Mouse (Mus musculus) liver, embryonic 12.5 days (tissue): ENCODE data around the gene Nedd1. TPM values are rescaled to one million over a fixed set of nuclear protein-coding genes. Genes with fewer than 3 reads are reported as not detected.

Experiments used
- ATAC-seq: fragments of 200-750 bp; cut with Nextera tagmentation; 2 replicates; pipeline ENCODE4 v1.8.0; 2017; ENCODE audit warnings: moderate number of reproducible peaks, mild to moderate bottlenecking, moderate library complexity
- H3K27ac ChIP-seq: fragments of 300-500 bp; sonication (generic); 2 replicates; pipeline ENCODE4 v1.5.1; 2016; ENCODE audit warnings: mild to moderate bottlenecking
- H3K27me3 ChIP-seq: fragments of 300-500 bp; sonication (generic); replicated peaks from 2 replicates; pipeline ENCODE4 v1.6.1; 2016; ENCODE audit warnings: mild to moderate bottlenecking, moderate library complexity
- H3K36me3 ChIP-seq: fragments of 300-500 bp; sonication (generic); 2 replicates; pipeline ENCODE4 v1.6.1; 2016; ENCODE audit warnings: mild to moderate bottlenecking, moderate library complexity
- H3K4me1 ChIP-seq: fragments of 300-500 bp; sonication (generic); 2 replicates; pipeline ENCODE4 v1.6.1; 2016
- H3K4me2 ChIP-seq: fragments of 300-500 bp; sonication (generic); 2 replicates; pipeline ENCODE4 v1.6.1; 2016; ENCODE audit warnings: mild to moderate bottlenecking, moderate library complexity
- H3K4me3 ChIP-seq: fragments of 300-500 bp; sonication (generic); 2 replicates; pipeline ENCODE4 v1.5.1; 2016; ENCODE audit warnings: mild to moderate bottlenecking, moderate library complexity
- H3K9ac ChIP-seq: fragments of 300-500 bp; sonication (generic); 2 replicates; pipeline ENCODE4 v1.6.1; 2016; ENCODE audit warnings: mild to moderate bottlenecking, moderate library complexity
- H3K9me3 ChIP-seq: fragments of 300-500 bp; sonication (generic); replicated peaks from 2 replicates; pipeline ENCODE4 v1.6.1; 2016; ENCODE audit warnings: mild to moderate bottlenecking, moderate library complexity
- WGBS: fragments of 180-500 bp; shearing (Covaris S2); methylation state at CpG from one replicate; pipeline ENCODE4 v1.1.7; 2016; ENCODE audit not compliant: insufficient replicate concordance; 5-methylcytosine and 5-hydroxymethylcytosine counted together
- polyA plus RNA-seq: library from polyadenylated mRNA; unstranded; fragments of >200 nt; fragmentation: Nextera tagmentation; extraction: Ambion mirVana; gene quantifications from 2 replicates; pipeline ENCODE4 v1.2.1, GENCODE M21; 2016

Gene Nedd1
- polyA plus RNA-seq: 34.6 and 35.3 TPM in 2 replicates

- Histone ChIP-seq H3K4me3 (peak within 1 kb of the TSS; percentile 88), H3K27ac (peak within 1 kb of the TSS; percentile 95), H3K27me3 (no peaks in the 10 kb centered on the region), H3K9ac (peak within 1 kb of the TSS; percentile 93), H3K36me3 (peaks cover 22% of the 10 kb centered on the region), H3K9me3 (0 out of 2 replicates have a peak, but pooled peaks cover 5% of the 10 kb centered on the region), H3K4me1 (peaks cover 34% of the 10 kb centered on the region), H3K4me2 (peak within 1 kb of the TSS; percentile 78)
- WGBS: under 1% methylated on average over 57 of the region's 57 CpGs
- peak; percentile 98 for ATAC-seq
Observed at GRCm38 (mm10) chr10:92721771-92722619, at the start of gene Nedd1. Gene Nedd1, minus strand, starts transcription at chr10:92722420.

DNA sequence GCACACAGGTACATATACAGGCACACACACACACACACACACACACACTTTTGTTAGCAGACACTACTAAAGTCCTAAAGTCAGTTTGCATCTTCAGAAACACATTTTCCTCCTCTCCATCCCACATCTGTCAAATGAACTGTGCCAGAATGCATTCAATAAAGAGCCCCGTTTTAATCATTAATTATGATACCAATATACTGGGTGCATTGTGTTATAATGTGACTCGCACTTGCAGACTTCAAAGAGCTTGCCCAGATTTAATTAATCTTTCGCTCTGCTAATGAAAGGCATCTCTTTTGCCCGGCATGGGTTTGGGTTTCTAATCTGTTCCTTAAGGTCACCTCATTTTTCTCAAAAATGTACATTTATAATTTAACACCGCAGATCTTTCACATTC, 32.1 kb upstream of the Nedd1 start:
- Histone ChIP-seq H3K9me3 (0 out of 2 replicates have a peak, but pooled peaks cover 7% of the 10 kb centered on the region), H3K36me3 (no peaks in the 10 kb centered on the region), H3K27ac (no peak overlapping the region), H3K4me2 (no peak overlapping the region), H3K4me3 (no peak overlapping the region), H3K4me1 (no peaks in the 10 kb centered on the region), H3K27me3 (no peaks in the 10 kb centered on the region), H3K9ac (no peak overlapping the region)
- ATAC-seq: no peak
- WGBS: 78% methylated on average over 5 of the region's 5 CpGs

DNA sequence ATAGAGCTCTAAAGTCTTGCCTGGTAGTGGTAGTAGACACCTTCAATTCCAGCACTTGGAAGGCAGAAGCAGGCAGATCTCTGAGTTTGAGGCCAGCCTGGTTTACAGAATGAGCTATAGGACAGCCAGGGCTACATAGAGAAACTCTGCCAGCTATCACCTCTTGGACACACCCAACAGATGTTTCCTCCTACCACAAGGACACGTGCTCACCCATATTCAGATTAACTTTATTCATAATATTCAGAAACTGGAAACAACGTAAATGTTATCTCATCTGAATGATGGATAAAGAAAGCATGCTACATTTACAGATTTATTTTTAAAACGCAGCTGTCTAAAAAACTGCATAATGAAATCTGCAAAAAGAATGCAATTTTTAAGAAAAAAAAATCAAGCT, 8.1 kb upstream of the Nedd1 start:
- 56% methylated on average over 3 of the region's 3 CpGs for WGBS
- ATAC-seq: no peak
- no peak overlapping the region for H3K4me2 ChIP-seq
- H3K4me3 ChIP-seq: no peak overlapping the region
- H3K9ac ChIP-seq: no peak overlapping the region
- H3K4me1 ChIP-seq: no peaks in the 10 kb centered on the region
- 0 out of 2 replicates have a peak, but pooled peaks cover 2% of the 10 kb centered on the region for H3K9me3 ChIP-seq
- H3K27ac ChIP-seq: no peak overlapping the region
- no peaks in the 10 kb centered on the region for H3K27me3 ChIP-seq
- no peaks in the 10 kb centered on the region for H3K36me3 ChIP-seq

GRCm38 (mm10) chr10:92728723-92729122, 6.5 kb upstream of the Nedd1 start:
- no peaks in the 10 kb centered on the region for H3K4me1 ChIP-seq
- H3K27ac ChIP-seq: no peak overlapping the region
- H3K36me3 ChIP-seq: no peaks in the 10 kb centered on the region
- WGBS: 55% methylated on average over 3 of the region's 3 CpGs
- no peaks in the 10 kb centered on the region for H3K27me3 ChIP-seq
- no peak overlapping the region for H3K4me2 ChIP-seq
- H3K9me3 ChIP-seq: 0 out of 2 replicates have a peak, but pooled peaks cover 5% of the 10 kb centered on the region
- H3K9ac ChIP-seq: no peak overlapping the region
- ATAC-seq: no peak
- no peak overlapping the region for H3K4me3 ChIP-seq

GRCm38 (mm10) chr10:92722620-92722988, 384 bp upstream of the Nedd1 start:
- 44% methylated on average over 5 of the region's 5 CpGs for WGBS
- H3K9me3 ChIP-seq: 0 out of 2 replicates have a peak, but pooled peaks cover 5% of the 10 kb centered on the region
- no peak for ATAC-seq

GRCm38 (mm10) chr10:92699032-92699431, 23.2 kb downstream of the Nedd1 start:
- Histone ChIP-seq H3K27ac (no peak overlapping the region), H3K9ac (no peak overlapping the region), H3K4me1 (no peaks in the 10 kb centered on the region), H3K9me3 (no peaks in the 10 kb centered on the region), H3K4me3 (no peak overlapping the region), H3K4me2 (no peak overlapping the region), H3K27me3 (no peaks in the 10 kb centered on the region), H3K36me3 (peaks cover 71% of the 10 kb centered on the region)
- ATAC-seq: no peak
- 82% methylated on average over 6 of the region's 6 CpGs for WGBS

More at GRCm38 (mm10) chr10:92722620-92722988, 384 bp upstream of the Nedd1 start:
- peak overlapping the region; percentile 78 for H3K4me2 ChIP-seq
- H3K4me3 ChIP-seq: peak overlapping the region; percentile 88
- H3K27ac ChIP-seq: peak overlapping the region; percentile 95
- peaks cover 32% of the 10 kb centered on the region for H3K4me1 ChIP-seq
- H3K27me3 ChIP-seq: no peaks in the 10 kb centered on the region
- H3K36me3 ChIP-seq: peaks cover 17% of the 10 kb centered on the region
- H3K9ac ChIP-seq: peak overlapping the region; percentile 64

DNA sequence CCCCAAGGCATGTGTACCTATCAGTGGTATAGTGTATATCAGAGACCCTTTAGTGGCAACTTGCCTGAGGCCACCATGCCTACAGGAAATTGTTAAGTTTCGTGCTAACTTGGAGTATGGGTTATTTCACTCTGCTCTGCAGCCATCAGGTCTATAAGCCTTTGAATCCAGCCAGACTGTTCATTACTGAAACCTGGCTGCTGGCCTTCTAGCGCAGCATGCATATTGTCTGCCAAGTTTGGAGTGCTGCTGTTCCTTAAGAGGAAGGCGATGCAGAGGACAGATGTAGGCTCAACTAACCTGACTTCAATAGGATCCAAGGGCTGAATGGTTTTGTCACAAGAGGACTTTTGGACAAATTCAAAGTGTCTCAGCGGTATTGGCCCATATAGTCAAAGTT, 47.2 kb downstream of the Nedd1 start:
- no peak overlapping the region for H3K9ac ChIP-seq
- no peaks in the 10 kb centered on the region for H3K9me3 ChIP-seq
- ATAC-seq: no peak
- H3K4me3 ChIP-seq: no peak overlapping the region
- H3K27me3 ChIP-seq: no peaks in the 10 kb centered on the region
- no peaks in the 10 kb centered on the region for H3K36me3 ChIP-seq
- H3K27ac ChIP-seq: no peak overlapping the region
- WGBS: 68% methylated on average over 4 of the region's 4 CpGs
- H3K4me2 ChIP-seq: no peak overlapping the region
- H3K4me1 ChIP-seq: no peaks in the 10 kb centered on the region

- 84% methylated on average over 4 of the region's 4 CpGs for WGBS
- Histone ChIP-seq H3K4me1 (no peaks in the 10 kb centered on the region), H3K27me3 (no peaks in the 10 kb centered on the region), H3K36me3 (no peaks in the 10 kb centered on the region), H3K4me3 (no peak overlapping the region), H3K9ac (no peak overlapping the region), H3K9me3 (no peaks in the 10 kb centered on the region), H3K4me2 (no peak overlapping the region), H3K27ac (no peak overlapping the region)
- no peak for ATAC-seq
Observed at GRCm38 (mm10) chr10:92671906-92672305, 50.3 kb downstream of the Nedd1 start.

GRCm38 (mm10) chr10:92665287-92665686, 56.9 kb downstream of the Nedd1 start:
- no peaks in the 10 kb centered on the region for H3K9me3 ChIP-seq
- WGBS: 33% methylated on average over 5 of the region's 5 CpGs
- no peak overlapping the region for H3K4me2 ChIP-seq
- H3K9ac ChIP-seq: no peak overlapping the region
- no peaks in the 10 kb centered on the region for H3K27me3 ChIP-seq
- no peaks in the 10 kb centered on the region for H3K36me3 ChIP-seq
- no peak overlapping the region for H3K4me3 ChIP-seq
- no peaks in the 10 kb centered on the region for H3K4me1 ChIP-seq
- no peak for ATAC-seq
- H3K27ac ChIP-seq: no peak overlapping the region

DNA sequence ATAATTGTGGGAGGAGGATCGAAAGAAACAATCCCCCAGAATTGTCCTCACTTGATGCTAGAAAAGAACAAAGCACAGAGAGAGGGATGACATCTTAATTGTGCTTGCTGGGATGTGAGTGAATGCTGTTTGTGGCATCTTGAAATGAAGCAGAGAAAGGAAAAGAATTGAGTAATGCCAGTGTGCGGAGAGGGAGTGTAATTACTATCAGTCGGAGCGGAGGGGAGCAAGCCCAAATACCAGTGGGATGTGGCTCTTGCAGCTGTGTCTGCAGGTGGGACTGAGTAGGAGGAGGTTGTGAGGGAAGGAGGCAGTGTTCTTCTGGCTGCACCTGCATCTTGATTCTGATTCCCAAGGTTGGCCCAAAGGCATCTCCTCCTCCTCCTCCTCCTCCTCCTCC, 69.0 kb downstream of the Nedd1 start:
- Histone ChIP-seq H3K4me3 (no peak overlapping the region), H3K36me3 (no peaks in the 10 kb centered on the region), H3K9ac (no peak overlapping the region), H3K4me2 (no peak overlapping the region), H3K4me1 (no peaks in the 10 kb centered on the region), H3K27ac (no peak overlapping the region), H3K9me3 (no peaks in the 10 kb centered on the region), H3K27me3 (no peaks in the 10 kb centered on the region)
- WGBS: 64% methylated on average over 4 of the region's 4 CpGs
- no peak for ATAC-seq

DNA sequence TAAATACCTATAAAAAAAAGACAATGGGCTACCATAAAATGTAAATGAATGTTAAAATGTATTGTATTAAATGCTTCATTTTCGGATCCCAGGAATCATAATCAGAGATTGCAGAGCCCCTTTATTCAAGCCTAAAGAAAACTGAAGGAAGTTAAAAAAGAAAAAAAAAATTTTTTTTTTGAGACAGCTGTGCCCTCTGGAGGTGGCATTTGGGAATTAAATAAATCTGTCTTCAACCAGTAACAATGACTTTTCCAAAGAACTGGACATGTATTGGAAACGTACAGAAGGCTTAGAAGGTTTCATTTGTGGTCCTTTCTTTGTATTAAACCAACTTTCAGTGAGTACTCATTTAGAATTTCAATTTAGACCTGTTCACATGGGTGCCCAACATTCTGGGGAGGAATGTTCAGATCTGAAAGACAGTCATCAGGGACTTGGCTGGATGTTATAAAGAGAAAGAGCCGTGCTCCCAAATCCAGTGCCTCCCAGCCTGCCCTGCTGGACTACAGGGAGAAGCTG, 69.8 kb downstream of the Nedd1 start:
- WGBS: 37% methylated on average over 3 of the region's 3 CpGs
- no peak overlapping the region for H3K4me2 ChIP-seq
- no peaks in the 10 kb centered on the region for H3K9me3 ChIP-seq
- H3K27me3 ChIP-seq: no peaks in the 10 kb centered on the region
- H3K4me1 ChIP-seq: no peaks in the 10 kb centered on the region
- no peak overlapping the region for H3K9ac ChIP-seq
- no peak for ATAC-seq
- no peaks in the 10 kb centered on the region for H3K36me3 ChIP-seq
- H3K27ac ChIP-seq: no peak overlapping the region
- H3K4me3 ChIP-seq: no peak overlapping the region

GRCm38 (mm10) chr10:92651266-92651665, 71.0 kb downstream of the Nedd1 start:
- ATAC-seq: no peak
- no peak overlapping the region for H3K9ac ChIP-seq
- 76% methylated on average over 3 of the region's 3 CpGs for WGBS

More at GRCm38 (mm10) chr10:92651266-92651665, 71.0 kb downstream of the Nedd1 start:
- Histone ChIP-seq H3K27ac (no peak overlapping the region), H3K36me3 (no peaks in the 10 kb centered on the region), H3K4me3 (no peak overlapping the region), H3K9me3 (no peaks in the 10 kb centered on the region), H3K27me3 (no peaks in the 10 kb centered on the region), H3K4me2 (no peak overlapping the region), H3K4me1 (no peaks in the 10 kb centered on the region)
